Mouse (Mus musculus) liver, adult 2 months (tissue): ENCODE results near the gene Rngtt.

Experiments used
- CTCF ChIP-seq: fragments of 200-500 bp; IDR thresholded peaks from 2 replicates; pipeline ENCODE4 v1.5.1; 2011; ENCODE audit warnings: low read depth, low read length, control low read depth
- POLR2A ChIP-seq: fragments of 200-500 bp; IDR thresholded peaks from 2 replicates; pipeline ENCODE4 v1.6.1; 2011; ENCODE audit warnings: low read length, control low read depth; ENCODE audit not compliant: insufficient read depth; ENCODE audit errors: extremely low read depth

- TF ChIP-seq CTCF = no peak
- TF ChIP-seq POLR2A = no peak
These were observed 203.3 kb downstream of the Rngtt start for GRCm38 (mm10) chr4:33513421-33513820.
